Mouse (Mus musculus): Measurements from ENCODE around the gene Cdh13.

- TF ChIP-seq GATA1 (IDR thresholded peaks at IDR 0.05; ENCODE audit: borderline replicate concordance, low read length), result no peak
- no peak for TF ChIP-seq FLI1 (IDR thresholded peaks at IDR 0.05; ENCODE audit: low read length)
Observed at GRCm38 (mm10) chr8:118627737-118628136, 344.2 kb downstream of the Cdh13 start.

Data from megakaryocyte, embryonic 14.5 days (primary cell).